Mouse (Mus musculus) brown adipose tissue, adult 24 weeks (tissue): Measurements from ENCODE around the gene Il11. TPM values are rescaled to one million over a fixed set of nuclear protein-coding genes. Genes with fewer than 3 reads are reported as not detected.
"Not testable (repeated sequence)": the region's sequence is repeated elsewhere in the genome, so short reads cannot be mapped to it uniquely, and the experiment has no call there.

Experiments used
- H3K27ac ChIP-seq: fragments of 200-500 bp; replicated peaks from 2 replicates; pipeline ENCODE4 v1.5.1; 2012; ENCODE audit warnings: low read depth, mild to moderate bottlenecking, low read length
- H3K4me1 ChIP-seq: fragments of 200-500 bp; 2 replicates; pipeline ENCODE4 v1.6.1; 2012; ENCODE audit warnings: low read length, mixed read lengths; ENCODE audit not compliant: control insufficient read depth, insufficient read depth, insufficient read length
- H3K4me3 ChIP-seq: fragments of 200-500 bp; 2 replicates; pipeline ENCODE4 v1.5.1; 2012; ENCODE audit warnings: low read depth, mild to moderate bottlenecking, low read length, moderate library complexity; ENCODE audit not compliant: insufficient read depth
- polyA plus RNA-seq: library from polyadenylated mRNA; stranded (reverse); fragments of >200 nt; gene quantifications from 2 replicates; pipeline ENCODE4 v1.2.4, GENCODE M21; 2012; ENCODE audit not compliant: missing spikeins, insufficient read depth, insufficient read length

Gene Il11
- polyA plus RNA-seq, 1 experiment, result not detected

DNA sequence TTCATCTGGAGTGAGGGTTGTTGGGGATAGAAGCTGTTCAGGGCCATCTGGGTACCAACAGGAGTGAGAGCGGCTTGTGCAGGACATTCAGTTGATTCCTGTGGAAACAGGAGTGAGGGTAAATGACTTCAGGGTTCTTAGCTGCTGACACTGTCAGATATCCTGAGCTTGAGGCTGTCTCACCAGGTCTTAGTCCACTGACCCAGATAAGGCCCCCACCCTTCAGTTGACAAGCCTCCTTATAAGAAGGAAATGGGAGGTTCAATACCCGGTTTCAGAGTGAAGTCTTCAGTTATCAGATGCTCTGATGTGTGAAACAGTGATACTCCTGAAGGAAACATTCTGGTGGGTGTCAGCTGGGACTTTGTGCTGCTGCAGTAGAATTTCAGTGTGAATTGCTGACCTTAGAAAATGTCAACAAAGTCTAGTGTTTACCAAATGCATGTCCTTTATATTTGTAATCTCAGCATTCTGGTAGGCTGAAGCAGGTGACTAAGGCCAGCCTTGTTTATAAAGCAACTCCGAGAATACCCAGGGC, 12.0 kb upstream of the Il11 start:
- H3K27ac ChIP-seq, result no peak overlapping the region
- 0 out of 2 replicates have a peak overlapping the region, but pooled peaks have one; percentile 11 for H3K4me3 ChIP-seq
- H3K4me1 ChIP-seq, result no peaks in the 10 kb centered on the region

DNA sequence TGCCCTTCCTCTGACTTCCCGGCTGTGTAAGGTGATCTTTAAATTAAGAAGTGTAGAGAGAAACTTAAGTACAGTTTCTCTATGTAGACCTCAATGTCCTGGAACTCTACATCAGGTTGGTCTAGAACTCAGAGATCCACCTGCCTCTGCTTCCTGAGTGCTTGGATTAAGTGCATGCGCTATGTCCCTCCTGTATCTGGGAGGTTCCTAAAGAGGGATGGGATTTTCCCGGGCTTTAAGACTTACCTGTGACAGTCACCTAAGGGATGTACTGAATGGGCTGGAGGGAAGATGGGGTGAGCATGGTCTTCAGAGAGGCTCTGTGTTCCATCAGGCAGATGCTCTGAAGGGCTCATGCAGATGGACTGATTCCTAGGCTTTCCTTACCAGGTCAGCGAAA, 11.0 kb upstream of the Il11 start:
- Histone ChIP-seq H3K4me3 (peak overlapping the region; percentile 75), H3K4me1 (no peaks in the 10 kb centered on the region), H3K27ac (no peak overlapping the region)

DNA sequence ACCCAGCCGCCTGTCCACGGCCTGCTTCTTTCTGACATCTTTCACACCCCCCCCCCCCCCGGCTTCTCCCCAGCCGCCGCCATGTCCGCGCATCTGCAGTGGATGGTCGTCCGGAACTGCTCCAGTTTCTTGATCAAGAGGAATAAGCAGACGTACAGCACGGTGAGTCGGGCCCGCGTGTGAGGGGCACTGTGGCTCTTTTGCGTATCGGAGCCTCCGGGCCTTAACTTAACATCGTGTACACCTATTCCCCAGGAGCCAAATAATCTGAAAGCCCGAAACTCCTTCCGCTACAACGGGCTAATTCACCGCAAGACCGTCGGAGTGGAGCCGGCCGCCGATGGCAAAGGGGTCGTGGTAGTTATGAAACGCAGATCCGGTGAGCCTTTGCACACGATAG, 10.6 kb upstream of the Il11 start:
- H3K27ac ChIP-seq, result peak overlapping the region; percentile 86
- not testable (repeated sequence) for H3K4me1 ChIP-seq
- H3K4me3 ChIP-seq, result peak overlapping the region; percentile 75

DNA sequence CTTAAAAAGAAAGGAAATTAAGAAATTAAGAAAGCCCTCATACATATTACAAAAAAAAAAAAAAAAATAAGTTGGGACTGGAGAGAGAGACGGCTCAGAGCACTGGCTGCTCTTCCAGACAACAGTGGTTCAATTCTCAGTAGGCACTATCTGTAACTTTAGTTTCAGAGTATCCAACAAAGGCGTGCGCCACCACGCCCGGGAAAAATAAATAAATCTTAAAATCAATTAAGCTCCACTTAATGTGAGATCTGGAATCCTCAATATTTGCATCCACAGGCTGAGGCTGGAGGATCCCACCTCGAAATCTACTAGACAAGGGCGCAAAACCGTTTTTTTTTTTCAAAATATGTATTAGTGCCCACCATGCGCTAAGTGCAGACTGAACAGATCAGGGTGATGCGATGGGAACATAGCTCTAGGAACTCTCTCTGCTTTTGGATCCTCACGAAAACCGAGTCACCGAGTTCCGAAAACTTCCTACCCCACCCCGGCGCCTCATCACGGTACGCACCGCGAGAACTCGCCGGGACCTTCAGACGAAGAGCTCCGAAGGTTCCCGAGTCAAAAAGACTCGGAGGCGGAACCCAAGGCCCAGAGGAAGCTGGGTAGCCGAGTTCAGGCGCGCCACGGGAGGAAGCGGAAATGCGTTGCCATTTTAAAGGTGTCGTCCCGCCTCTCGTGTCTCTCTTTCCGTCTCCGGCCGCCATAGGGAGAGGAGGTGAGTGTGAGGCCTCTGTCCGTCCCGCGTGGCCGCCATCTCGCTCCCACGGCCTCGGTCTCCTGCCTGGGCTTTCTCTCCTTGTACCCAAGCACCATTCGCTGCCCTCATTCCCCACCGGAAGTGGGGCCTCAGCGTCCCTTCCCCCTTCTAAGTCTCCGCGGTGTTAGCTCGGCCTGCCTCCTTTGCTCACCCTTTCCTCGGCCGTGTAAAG, 9.9 kb upstream of the Il11 start, which contains the start of gene Rpl28:
Gene Rpl28 (plus strand): TSS at position 597 of the 935 bp plus-strand sequence.
- H3K4me1 ChIP-seq, result no peaks in the 10 kb centered on the region
- peak within 1 kb of the TSS; percentile 75 for H3K4me3 ChIP-seq
- peak within 1 kb of the TSS; percentile 89 for H3K27ac ChIP-seq

DNA sequence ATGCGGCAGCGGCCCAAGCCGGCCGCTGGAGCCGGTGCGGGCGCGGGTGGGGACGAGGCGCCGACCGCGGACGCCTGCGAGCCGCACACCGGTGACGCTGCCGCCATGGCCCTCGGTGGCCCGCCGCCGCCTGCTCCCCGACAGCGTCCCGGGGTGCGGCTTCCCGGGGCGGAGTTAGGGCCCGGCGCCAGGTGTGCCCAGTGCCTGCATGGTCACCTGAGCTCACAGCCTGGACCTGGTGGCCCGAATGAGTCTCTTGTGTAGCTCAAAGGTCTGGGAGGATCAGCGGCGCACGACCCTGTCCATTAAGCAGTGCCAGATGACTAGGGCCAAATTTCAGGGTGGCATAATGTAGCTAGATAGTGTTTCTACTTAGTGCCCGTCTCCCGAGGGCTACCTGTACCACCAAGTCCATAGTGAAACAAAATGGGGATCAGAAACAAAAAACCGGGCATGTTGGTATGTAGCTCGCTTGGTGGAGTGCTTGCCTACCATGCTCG, 6.8 kb upstream of the Il11 start, which contains the start of gene Tmem238:
Gene Tmem238 (minus strand): TSS at position 221 of the 500 bp plus-strand sequence.
- Histone ChIP-seq H3K4me3 (peak within 1 kb of the TSS; percentile 82), H3K4me1 (no peaks in the 10 kb centered on the region), H3K27ac (no peak within 1 kb of the TSS)

DNA sequence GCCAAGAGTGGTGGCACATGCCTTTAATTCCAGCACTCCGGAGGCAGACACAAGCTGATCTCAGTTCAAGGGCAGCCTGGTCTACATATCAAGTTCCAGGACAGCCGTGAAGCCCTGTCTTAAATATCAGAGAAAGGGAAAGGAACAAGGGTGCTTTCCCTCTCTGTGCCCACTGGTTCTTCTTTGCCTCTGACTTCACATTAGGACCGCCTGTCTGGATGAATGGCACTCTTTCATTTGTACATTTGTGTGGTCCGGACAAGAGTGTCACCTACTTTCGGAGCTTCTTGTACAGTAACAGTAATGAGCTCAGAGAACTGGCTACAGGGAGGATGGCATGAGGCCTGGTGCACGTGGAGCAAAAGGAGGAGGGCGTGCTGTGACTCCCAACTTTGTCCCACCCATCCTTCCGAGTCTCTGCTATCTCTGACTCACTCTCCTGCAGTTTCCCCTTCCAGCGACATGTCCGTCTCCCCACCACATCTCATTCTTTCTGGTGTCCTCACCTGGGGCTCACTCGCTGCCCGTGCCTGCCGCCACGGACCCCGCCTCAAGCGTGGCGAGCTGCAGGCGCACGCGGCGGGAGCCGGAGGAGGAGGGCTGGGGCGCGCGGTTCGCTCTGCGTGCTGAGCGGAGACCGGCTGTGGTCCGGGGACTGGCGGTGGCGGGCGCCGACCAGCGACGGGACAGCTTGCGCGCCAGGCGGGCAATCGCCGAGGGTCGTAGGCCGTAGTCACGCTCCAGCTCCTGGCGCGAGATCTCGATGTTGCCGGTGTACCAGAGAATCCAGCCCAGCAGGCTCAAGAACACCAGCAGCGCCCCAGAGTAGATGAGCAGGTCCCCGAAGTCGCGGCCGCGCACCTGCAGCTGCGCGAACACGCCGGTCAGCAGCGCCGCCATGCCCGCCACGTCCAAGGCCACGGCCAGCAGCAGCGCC, 6.1 kb upstream of the Il11 start:
- Histone ChIP-seq H3K4me1 (no peaks in the 10 kb centered on the region), H3K4me3 (peak overlapping the region; percentile 82), H3K27ac (no peak overlapping the region)

DNA sequence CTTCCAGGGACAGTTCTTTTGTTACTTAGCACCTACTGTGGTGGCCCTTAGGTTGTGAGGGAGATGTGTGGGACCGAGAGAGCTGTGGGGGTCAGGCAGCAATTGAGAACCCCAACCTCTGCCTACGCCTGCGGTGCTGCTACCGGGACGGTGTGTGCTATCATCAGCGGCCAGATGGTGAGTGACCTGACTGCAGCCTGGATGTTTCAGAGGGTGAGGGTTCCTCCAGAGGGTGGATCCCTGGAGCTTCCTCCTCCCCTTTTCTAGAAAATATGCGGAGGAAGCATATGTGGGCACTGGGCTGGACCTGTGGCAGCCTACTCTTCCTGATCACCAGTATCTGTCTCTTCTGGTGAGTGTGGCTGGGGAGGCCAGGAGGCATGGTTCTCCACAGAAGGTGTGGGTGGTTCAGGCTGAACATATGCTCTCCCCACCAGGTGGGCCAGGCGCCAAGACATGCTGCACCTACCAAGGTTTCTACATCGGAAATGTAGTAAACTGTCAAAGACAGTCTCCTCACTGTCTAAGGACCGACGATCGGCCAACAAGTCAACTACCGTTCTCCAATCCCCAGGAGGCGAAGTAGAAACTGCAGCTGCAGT, 1.1 kb upstream of the Il11 start:
- Histone ChIP-seq H3K4me3 (no peak overlapping the region), H3K27ac (no peak overlapping the region)

DNA sequence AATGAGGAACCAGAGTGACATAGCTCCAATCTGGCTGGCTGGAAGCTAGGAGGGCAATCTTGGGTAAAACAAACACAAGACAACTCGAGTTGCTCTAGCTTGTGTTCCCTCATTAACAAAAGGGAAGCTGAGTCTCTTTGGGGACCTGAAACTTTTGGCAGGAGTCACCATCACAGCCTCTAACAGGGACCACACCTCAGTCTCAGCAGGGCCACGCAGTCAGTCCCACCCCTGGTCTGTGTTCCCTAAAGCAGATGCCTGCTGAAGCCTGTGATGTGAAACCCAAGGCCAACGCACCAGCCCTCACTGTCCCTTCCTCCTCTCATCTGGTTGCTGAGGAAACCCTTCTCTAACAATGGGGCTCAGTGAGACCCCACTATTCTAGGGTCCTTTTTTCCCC, 529 bp downstream of the Il11 start:
- Histone ChIP-seq H3K27ac (no peak overlapping the region), H3K4me1 (no peaks in the 10 kb centered on the region), H3K4me3 (no peak overlapping the region)

More for the DNA sequence above, 1.1 kb upstream of the Il11 start:
- H3K4me1 ChIP-seq, result no peaks in the 10 kb centered on the region

DNA sequence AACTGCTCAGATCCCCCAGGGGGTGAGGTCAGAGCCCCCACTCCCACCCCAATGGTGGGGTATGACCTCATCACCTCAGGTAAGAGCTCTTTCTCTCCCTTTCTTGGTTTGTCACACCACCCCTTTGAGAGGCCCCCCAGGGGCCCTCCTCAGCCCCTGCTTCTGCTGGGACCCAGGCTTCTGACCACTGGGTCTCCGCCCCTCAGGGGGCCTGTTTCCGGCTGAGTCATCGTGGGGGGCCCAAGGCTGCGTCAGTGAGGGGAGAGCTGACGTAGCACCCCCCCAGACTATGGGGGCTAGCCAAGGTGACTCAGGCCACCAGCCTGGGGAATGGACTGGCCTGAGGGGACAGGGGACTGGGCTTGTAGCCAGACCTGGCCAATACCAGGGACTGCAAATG, 2.7 kb downstream of the Il11 start:
- Histone ChIP-seq H3K27ac (no peak overlapping the region), H3K4me3 (no peak overlapping the region), H3K4me1 (no peaks in the 10 kb centered on the region)

DNA sequence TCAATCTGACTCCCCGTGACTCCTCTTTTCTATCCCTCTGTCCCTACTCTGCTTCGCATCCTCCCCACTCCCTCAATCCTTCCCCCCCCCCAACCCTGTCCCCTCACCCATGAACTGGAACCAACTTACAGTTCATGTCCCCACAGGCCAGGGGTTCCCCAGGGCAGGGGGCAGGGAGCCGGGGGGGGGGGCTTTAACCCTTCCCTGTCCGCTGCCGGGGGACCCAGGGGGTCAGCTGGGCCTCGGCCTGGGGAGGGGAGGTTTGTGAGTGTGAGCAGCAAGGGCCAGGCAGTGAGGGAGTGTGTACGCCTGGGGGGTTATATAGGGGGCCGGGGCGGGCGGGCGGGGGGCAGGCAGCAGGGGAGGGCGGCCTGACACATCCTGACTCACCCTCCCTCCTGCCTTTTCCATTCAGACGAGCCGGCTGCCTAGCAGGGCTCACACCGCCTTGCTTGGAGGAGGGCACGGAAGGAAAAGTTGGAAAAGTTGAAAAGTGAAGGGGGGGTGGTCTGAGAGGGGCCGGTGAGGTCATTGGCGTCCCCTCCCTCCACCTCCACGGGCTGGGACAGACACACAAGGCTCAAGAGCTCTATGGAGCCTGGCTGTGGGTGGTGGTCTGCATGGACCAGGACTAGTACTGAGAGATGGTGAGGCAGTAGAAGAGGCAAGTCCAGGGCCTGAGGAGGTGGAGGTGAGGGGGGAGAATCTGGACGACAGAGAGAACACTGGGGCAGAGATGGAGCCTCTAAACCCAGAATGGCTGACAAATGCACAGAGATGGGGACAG, 4.6 kb downstream of the Il11 start:
- Histone ChIP-seq H3K4me3 (no peak overlapping the region), H3K4me1 (no peaks in the 10 kb centered on the region), H3K27ac (no peak overlapping the region)

DNA sequence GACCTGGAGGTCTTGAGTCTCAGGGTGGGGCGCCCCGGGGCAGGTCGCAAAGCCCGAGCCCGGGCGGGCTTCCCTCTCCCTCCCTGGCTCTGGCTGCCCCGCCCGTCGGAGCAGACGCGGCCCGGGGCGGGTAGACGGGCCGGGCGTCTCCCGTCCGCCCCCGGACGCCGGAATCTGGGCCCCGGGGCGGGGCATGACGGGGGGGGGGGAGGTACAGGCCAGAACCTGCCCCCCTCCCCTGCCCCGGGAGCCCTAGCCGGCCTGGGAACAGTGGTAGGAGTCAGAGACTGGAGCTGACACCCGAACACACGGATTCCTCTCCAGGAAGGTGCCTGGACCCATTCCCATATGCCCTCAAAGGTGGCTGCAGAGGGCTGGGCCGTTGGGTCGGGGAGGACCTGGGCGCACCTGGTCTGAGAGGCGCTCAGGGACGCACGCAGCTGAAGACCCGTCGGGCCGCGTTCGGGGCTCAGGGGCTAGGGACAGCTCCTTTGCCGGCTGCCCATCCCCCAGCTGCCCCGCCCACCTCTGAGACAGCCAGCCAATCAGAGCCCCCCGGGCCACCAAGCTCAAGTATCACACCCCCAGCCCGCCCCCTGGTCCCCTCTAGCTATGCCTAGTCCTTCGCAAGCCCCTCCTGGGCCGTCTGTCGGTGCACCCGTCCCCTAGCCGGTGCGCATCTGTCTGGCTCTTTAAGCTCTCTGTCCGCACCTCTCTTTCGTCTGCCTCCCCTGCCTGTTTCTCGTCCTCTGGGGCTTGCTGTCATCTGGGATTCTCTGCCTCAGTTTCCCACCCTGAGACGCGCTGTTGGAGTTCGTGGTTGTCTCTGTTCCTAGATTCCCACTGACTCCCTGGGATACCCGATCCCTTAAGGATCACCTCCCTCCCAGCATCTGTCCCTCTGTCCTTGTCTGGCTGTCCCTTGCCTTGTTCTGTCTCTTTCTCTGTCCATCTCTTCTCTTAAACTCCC, 5.5 kb downstream of the Il11 start:
- Histone ChIP-seq H3K27ac (no peak overlapping the region), H3K4me3 (peak overlapping the region; percentile 66), H3K4me1 (no peaks in the 10 kb centered on the region)

DNA sequence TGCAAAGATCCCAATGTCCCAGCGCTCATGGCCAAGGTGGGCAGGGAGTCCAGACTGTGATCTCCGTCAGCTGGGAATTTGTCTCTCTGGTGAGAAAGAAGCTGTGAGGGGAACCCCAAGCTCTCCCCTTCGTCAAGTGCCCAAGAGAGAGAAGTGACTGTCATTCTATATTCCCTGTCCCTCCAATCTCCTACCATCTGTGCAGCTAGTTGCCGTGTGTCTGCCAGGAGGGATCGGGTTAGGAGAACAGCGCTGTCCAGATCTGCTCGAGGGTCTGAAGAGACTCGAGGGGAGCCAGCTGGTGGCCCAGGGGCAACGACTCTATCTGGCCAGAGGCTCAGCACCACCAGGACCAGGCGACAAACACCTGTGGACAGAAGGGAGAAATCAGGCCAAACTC, 6.5 kb downstream of the Il11 start:
- Histone ChIP-seq H3K27ac (no peak overlapping the region), H3K4me3 (no peak overlapping the region), H3K4me1 (no peaks in the 10 kb centered on the region)

DNA sequence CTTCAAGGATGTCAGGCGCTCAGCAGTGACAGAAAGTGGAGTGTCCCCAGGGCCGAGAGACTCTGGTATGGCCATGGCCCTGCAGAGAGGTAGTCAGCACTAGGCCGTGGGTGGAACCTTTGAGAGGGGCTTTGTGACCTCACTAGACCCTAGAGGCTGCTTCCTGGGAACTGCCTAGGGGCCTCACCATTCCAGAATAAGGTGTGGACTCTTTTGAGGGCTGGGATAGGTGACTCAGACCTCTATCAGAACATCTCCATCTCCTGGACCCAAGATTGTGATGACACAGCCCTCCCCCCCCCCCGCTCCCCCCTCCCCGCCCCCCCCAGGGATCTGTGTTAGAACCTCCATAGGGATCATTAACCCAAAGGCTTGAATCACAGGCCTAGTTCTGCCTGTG, 11.5 kb downstream of the Il11 start, which contains the start of gene Fam71e2:
Gene Fam71e2 (minus strand): TSS at position 101 of the 400 bp plus-strand sequence.
- no peak within 1 kb of the TSS for H3K4me3 ChIP-seq
- H3K4me1 ChIP-seq, result no peaks in the 10 kb centered on the region
- no peak within 1 kb of the TSS for H3K27ac ChIP-seq
